Mouse (Mus musculus) lung, postnatal 0 days (tissue): ENCODE measurements at regions not wholly inside any gene's neighbourhood (a gene's known extent, or its start where the extent isn't known, plus 50 kb on each side); places are given as distances from the start of the nearest gene placed in this dataset.

Experiments used
- CTCF ChIP-seq: IDR thresholded peaks from 2 replicates; pipeline ENCODE4 v1.5.1; 2016; ENCODE audit warnings: antibody characterized with exemption, mild to moderate bottlenecking
- EP300 ChIP-seq: IDR thresholded peaks from 2 replicates; pipeline ENCODE4 v1.6.1; 2016; ENCODE audit warnings: antibody characterized with exemption, mild to moderate bottlenecking, control low read depth

GRCm38 (mm10) chr13:72978966-72979365 is 281.3 kb upstream of the Irx4 start:
- TF ChIP-seq CTCF (no peak; the same call in 1 of the 2 replicates), EP300 (no peak)
